Mouse (Mus musculus) stomach, postnatal 0 days (tissue): ENCODE measurements around the gene Zfp985. TPM values are rescaled to one million over a fixed set of nuclear protein-coding genes. Genes with fewer than 3 reads are reported as not detected.
"Not testable (repeated sequence)": the region's sequence is repeated elsewhere in the genome, so short reads cannot be mapped to it uniquely, and the experiment has no call there.

Experiments used
- ATAC-seq: fragments of 200-750 bp; cut with Nextera tagmentation; 2 replicates; pipeline ENCODE4 v1.8.0; 2017; ENCODE audit not compliant: low FRiP score, low TSS enrichment
- DNase-seq: peaks from one replicate; pipeline ENCODE4 v3.0.0-alpha.2; 2016; ENCODE audit warnings: low spot score
- H3K27ac ChIP-seq: fragments of 300-500 bp; sonication (generic); replicated peaks from 2 replicates; pipeline ENCODE4 v1.5.1; 2014; ENCODE audit warnings: mild to moderate bottlenecking, control low read depth
- H3K27me3 ChIP-seq: fragments of 300-500 bp; sonication (generic); 2 replicates; pipeline ENCODE4 v1.6.1; 2014; ENCODE audit warnings: low read length; ENCODE audit not compliant: control insufficient read depth, insufficient read depth
- H3K36me3 ChIP-seq: fragments of 300-500 bp; sonication (generic); 2 replicates; pipeline ENCODE4 v1.6.1; 2014; ENCODE audit warnings: low read length, mixed read lengths; ENCODE audit not compliant: control insufficient read depth, insufficient read depth
- H3K4me1 ChIP-seq: fragments of 300-500 bp; sonication (generic); replicated peaks from 2 replicates; pipeline ENCODE4 v1.6.1; 2014; ENCODE audit warnings: antibody characterized with exemption; ENCODE audit not compliant: control insufficient read depth, insufficient read depth
- H3K4me2 ChIP-seq: fragments of 300-500 bp; sonication (generic); replicated peaks from 2 replicates; pipeline ENCODE4 v1.6.1; 2014; ENCODE audit warnings: low read depth, mild to moderate bottlenecking, control low read depth, moderate library complexity
- H3K4me3 ChIP-seq: fragments of 300-500 bp; sonication (generic); 2 replicates; pipeline ENCODE4 v1.5.1; 2014; ENCODE audit warnings: low read depth, low read length, control low read depth
- H3K9ac ChIP-seq: fragments of 300-500 bp; sonication (generic); 2 replicates; pipeline ENCODE4 v1.6.1; 2014; ENCODE audit warnings: mild to moderate bottlenecking, low read length, control low read depth, mixed read lengths
- H3K9me3 ChIP-seq: fragments of 300-500 bp; sonication (generic); 2 replicates; pipeline ENCODE4 v1.6.1; 2016; ENCODE audit warnings: low read length; ENCODE audit not compliant: control insufficient read depth
- CTCF ChIP-seq: IDR thresholded peaks from 2 replicates; pipeline ENCODE4 v1.5.1; 2016; ENCODE audit warnings: antibody characterized with exemption, low read depth, mild to moderate bottlenecking, moderate library complexity
- EP300 ChIP-seq: optimal IDR thresholded peaks from 2 replicates; pipeline ENCODE3; 2016; ENCODE audit warnings: antibody characterized with exemption
- WGBS: fragments of 180-500 bp; shearing (Covaris S2); extraction: QIAGEN DNeasy Blood & Tissue Kit; methylation state at CpG from one replicate; pipeline ENCODE4 v1.1.7; 2014; 5-methylcytosine and 5-hydroxymethylcytosine counted together
- polyA plus RNA-seq: library from polyadenylated mRNA; unstranded; fragments of >200 nt; fragmentation: Nextera tagmentation; extraction: Ambion mirVana; gene quantifications from 2 replicates; pipeline ENCODE4 v1.2.1, GENCODE M21; 2015

The Zfp985 gene
- polyA plus RNA-seq, 1 experiment from 2014 or later: 0.06 TPM

DNA sequence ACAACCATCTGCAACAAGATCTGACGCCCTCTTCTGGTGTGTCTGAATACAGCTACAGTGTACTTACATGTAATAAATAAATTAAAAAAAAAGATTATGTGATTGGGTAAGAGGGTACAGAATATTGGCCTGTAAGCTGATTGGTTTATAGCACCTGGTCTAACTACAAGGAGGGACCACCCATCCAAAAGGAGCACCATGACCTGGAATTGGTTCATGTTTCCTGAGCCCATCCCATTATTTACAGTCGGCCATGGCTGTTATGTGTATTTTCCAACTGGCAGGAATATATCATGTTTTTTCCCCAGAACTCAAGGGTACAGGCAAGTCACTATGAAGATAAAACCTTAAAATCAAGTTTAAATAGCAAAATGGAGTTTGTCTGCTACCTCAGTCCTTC is 45.8 kb downstream of the Zfp985 start:
- H3K4me2 ChIP-seq: no peak overlapping the region
- no peak overlapping the region for H3K9ac ChIP-seq
- DNase-seq (no peak), ATAC-seq (0 out of 2 replicates have a peak, but pooled peaks have one; percentile 26)
- no peak overlapping the region for H3K4me3 ChIP-seq
- H3K27me3 ChIP-seq: no peaks in the 10 kb centered on the region
- H3K36me3 ChIP-seq: no peaks in the 10 kb centered on the region
- peaks cover 3% of the 10 kb centered on the region; the same call in 1 of the 2 replicates for H3K9me3 ChIP-seq
- TF ChIP-seq EP300: no peak
- TF ChIP-seq CTCF: no peak
- whole genome bisulfite sequencing: 60% methylated on average over 2 of the region's 2 CpGs
- H3K27ac ChIP-seq: no peak overlapping the region
- no peaks in the 10 kb centered on the region for H3K4me1 ChIP-seq

DNA sequence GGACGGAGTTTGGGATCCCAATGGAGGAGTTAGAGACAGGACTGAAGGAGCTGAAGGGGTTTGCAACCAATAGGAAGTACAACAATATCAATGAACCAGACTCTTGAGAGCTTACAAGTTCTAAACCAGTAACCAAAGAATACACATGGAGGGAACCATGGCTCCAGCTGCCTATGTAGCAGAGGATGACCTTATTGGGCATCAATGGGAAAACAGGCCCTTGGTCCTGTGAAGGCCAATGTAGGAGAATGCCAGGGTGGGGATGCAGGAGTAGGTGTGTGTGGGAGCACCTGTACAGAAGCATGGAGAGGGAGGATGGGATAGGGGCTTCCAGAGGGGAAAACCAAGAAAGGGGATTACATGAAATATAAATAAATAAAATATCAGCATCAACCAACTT is 48.8 kb downstream of the Zfp985 start:
- H3K27ac ChIP-seq: no peak overlapping the region
- WGBS: 52% methylated on average over 1 of the region's 1 CpGs
- TF ChIP-seq EP300 (no peak), CTCF (no peak)
- no peaks in the 10 kb centered on the region for H3K27me3 ChIP-seq
- ATAC-seq (no peak), DNase-seq (no peak)
- no peaks in the 10 kb centered on the region for H3K36me3 ChIP-seq
- no peaks in the 10 kb centered on the region for H3K4me1 ChIP-seq
- H3K9me3 ChIP-seq: peaks cover 3% of the 10 kb centered on the region; the same call in 1 of the 2 replicates
- H3K4me3 ChIP-seq: no peak overlapping the region
- H3K4me2 ChIP-seq: no peak overlapping the region
- no peak overlapping the region for H3K9ac ChIP-seq

DNA sequence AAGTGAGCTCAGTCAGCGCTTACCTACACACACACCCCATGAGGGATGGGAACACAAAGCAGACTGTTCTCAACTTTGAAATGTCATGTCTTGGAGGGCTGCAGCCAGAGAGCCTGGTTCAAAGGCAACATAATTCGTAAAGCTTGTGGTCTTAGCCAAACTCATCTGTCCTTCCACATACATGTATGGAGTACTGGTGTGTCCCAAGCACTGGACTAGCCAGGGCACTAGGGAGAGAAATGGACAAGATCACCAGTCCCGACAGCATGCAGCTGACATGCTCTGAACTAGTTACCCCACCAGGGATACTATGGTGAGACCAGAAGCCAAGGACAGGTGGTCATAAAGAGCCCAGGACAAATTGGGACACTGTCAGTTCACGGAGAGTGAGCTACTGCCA is 50.7 kb downstream of the Zfp985 start:
- Histone ChIP-seq H3K27me3 (no peaks in the 10 kb centered on the region), H3K4me3 (no peak overlapping the region), H3K9ac (no peak overlapping the region), H3K9me3 (no peaks in the 10 kb centered on the region), H3K27ac (no peak overlapping the region), H3K4me2 (no peak overlapping the region), H3K4me1 (no peaks in the 10 kb centered on the region), H3K36me3 (no peaks in the 10 kb centered on the region)
- TF ChIP-seq EP300 (no peak), CTCF (no peak)
- no peak for ATAC-seq
- no peak for DNase-seq
- WGBS: 76% methylated on average over 4 of the region's 4 CpGs

DNA sequence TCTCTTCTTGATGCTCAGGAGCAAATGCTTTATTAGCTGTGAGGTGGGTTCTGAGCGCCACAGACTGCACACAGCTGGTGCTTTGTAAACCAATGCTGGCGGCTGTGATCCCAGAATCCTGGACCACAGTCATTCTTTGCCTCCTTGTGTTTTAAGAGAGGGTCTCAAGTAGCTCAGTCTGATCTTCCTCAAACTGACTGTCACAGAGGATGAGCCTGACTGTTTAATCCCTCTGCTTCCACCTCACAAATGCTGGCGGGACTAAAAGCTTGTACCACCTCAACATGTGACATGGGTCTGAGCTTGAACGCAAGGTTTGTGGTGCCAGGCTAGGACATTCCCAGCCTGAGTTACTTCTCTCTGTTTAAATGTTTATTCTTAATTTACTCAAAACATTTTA is 52.4 kb downstream of the Zfp985 start:
- no peaks in the 10 kb centered on the region for H3K4me1 ChIP-seq
- H3K9me3 ChIP-seq: no peaks in the 10 kb centered on the region
- no peak overlapping the region for H3K4me3 ChIP-seq
- 78% methylated on average over 4 of the region's 4 CpGs for whole genome bisulfite sequencing
- DNase-seq (no peak), ATAC-seq (no peak)
- H3K27ac ChIP-seq: no peak overlapping the region
- TF ChIP-seq CTCF (no peak), EP300 (no peak)
- H3K9ac ChIP-seq: no peak overlapping the region
- H3K36me3 ChIP-seq: no peaks in the 10 kb centered on the region
- H3K27me3 ChIP-seq: no peaks in the 10 kb centered on the region
- H3K4me2 ChIP-seq: no peak overlapping the region

DNA sequence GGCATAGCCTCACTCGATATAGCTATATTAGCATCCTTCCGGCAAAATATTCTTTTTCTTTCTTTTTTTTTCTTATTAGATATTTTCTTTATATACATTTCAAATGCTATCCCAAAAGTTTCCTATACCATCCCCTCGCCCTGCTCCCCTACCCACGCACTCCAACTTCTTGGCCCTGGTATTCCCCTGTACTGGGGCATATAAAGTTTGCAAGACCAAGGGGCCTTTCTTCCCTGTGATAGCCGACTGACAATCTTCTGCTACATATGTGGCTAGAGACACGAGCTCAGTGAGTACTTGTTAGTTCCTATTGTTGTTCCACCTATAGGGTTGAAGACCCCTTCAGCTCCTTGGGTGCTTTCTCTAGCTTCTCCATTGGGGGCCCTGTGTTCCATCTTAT is 53.4 kb downstream of the Zfp985 start:
- H3K27me3 ChIP-seq, DNase-seq, H3K9ac ChIP-seq, ATAC-seq, H3K4me1 ChIP-seq, H3K9me3 ChIP-seq, H3K27ac ChIP-seq, H3K36me3 ChIP-seq, H3K4me2 ChIP-seq, H3K4me3 ChIP-seq: not testable (repeated sequence)
- 87% methylated on average over 6 of the region's 6 CpGs for WGBS

DNA sequence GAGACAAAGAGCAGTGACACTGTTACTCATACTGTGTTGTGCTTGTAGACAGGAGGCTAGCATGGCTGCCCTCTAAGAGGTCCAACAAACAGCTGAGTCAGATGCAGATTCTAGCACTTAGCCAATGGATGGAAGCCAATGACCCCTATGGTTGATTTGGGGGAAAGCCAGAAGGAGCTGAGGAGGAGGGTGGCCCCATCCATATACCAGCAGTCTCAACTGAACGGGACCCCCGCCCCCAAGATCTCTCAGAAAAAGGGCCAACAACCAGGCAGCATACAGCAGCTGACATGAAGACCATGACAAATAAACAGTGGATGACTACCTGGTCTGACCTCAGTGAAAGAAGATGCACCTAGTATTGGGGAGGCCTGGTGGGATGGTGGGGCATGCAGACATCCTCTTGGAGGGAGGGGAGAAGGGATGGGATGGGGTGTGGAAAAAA is 80.8 kb downstream of the Zfp985 start:
- H3K4me1 ChIP-seq, DNase-seq, H3K9me3 ChIP-seq, H3K4me3 ChIP-seq, H3K9ac ChIP-seq, H3K4me2 ChIP-seq, H3K27me3 ChIP-seq, H3K36me3 ChIP-seq, H3K27ac ChIP-seq: not testable (repeated sequence)
- WGBS: no CpG with 5 or more reads among the region's 2 CpGs
- ATAC-seq: peak; percentile 69

Other genes with a start within 250 kb of the Zfp985 start
- 0.05 and 0.16 TPM in 2 replicates for gene Zfp988, start 247.6 kb upstream of the Zfp985 start, polyA plus RNA-seq
- not detected in 2 replicates for gene Zfp978, start 192.0 kb upstream of the Zfp985 start, polyA plus RNA-seq
- 1.2 and 1.6 TPM in 2 replicates for gene Zfp982, start 60.9 kb upstream of the Zfp985 start, polyA plus RNA-seq
- gene Gm16503, start 13.1 kb upstream of the Zfp985 start, polyA plus RNA-seq: 0.08 and 0.13 TPM in 2 replicates
- gene Zfp979, start 89.2 kb downstream of the Zfp985 start, polyA plus RNA-seq: 0.70 and 0.84 TPM in 2 replicates
- not detected in 2 replicates for gene Zfp534, start 149.3 kb downstream of the Zfp985 start, polyA plus RNA-seq